9 mouse cellular contexts compared by ENCODE assay signal in genomic region chr13:106876278-106876677, GRCm38 (mm10).
DNase-seq lines count a peak whose midpoint lies in the region; ATAC-seq and TF ChIP-seq lines count a peak whose summit lies in the region.
"Had no signal": no experiment of that assay in that cellular context is flagged by ENCODE, and none has a peak within 500 bp of the region (broad histone marks: within the 10 kb centered on the region; RNA-seq: fewer than 3 reads in every experiment).

No protein-coding gene starts in this region.

- no peak overlapping the region for H3K4me2 ChIP-seq in lung, embryonic 14.5 days

- ATAC-seq in lung, embryonic 14.5 days (ENCODE audit: insufficient read depth) = no peak
- ATAC-seq in megakaryocyte progenitor cell, adult 5-6 weeks (replicated peaks; ENCODE audit: poor library complexity) = peak; percentile 98

- no peak overlapping the region for H3K9ac ChIP-seq in lung, embryonic 14.5 days

- H3K9me3 ChIP-seq in lung, embryonic 14.5 days (ENCODE audit: low read depth, low read length) = no peaks in the 10 kb centered on the region

- peak; percentile 37 for TF ChIP-seq CTCF in lung, embryonic 14.5 days (IDR thresholded peaks at IDR 0.05; ENCODE audit: low read depth)
- TF ChIP-seq CTCF in bone marrow macrophage, adult 2 months (IDR thresholded peaks at IDR 0.05; ENCODE audit: low read depth, low read length) = peak; percentile 20; the same call in 1 of the 2 replicates

- DNase-seq in adrenal gland, postnatal 14 days = peak; percentile 18
- DNase-seq in adrenal gland, adult 18-20 months (ENCODE audit: low spot score in 2 of 2) = no peak
- peak; percentile 7 for DNase-seq in lung, embryonic 14.5 days
- no peak for DNase-seq in lung, postnatal 25 days (ENCODE audit: low spot score)
- DNase-seq in cerebellum, postnatal 36 days = no peak
- no peak for DNase-seq in ovary, postnatal 14 days (ENCODE audit: low spot score)
- DNase-seq: cerebellum, adult 8-10 months had no signal

- TF ChIP-seq POLR2A in bone marrow macrophage, adult 2 months (IDR thresholded peaks at IDR 0.05; ENCODE audit: borderline replicate concordance, low read depth, low read length) = no peak

- no peak overlapping the region for H3K27ac ChIP-seq in lung, embryonic 14.5 days (ENCODE audit: low read depth)
- no peak overlapping the region for H3K27ac ChIP-seq in bone marrow macrophage, adult 2 months (ENCODE audit: insufficient read depth, low read depth, low read length)

- no peaks in the 10 kb centered on the region for H3K27me3 ChIP-seq in lung, embryonic 14.5 days (ENCODE audit: insufficient read depth, low read length)

- H3K4me3 ChIP-seq in lung, embryonic 14.5 days (ENCODE audit: low read depth, low read length) = no peak overlapping the region
- no peak overlapping the region for H3K4me3 ChIP-seq in bone marrow macrophage, adult 2 months (ENCODE audit: insufficient read depth, low read length)

- WGBS in lung, embryonic 14.5 days = 89% methylated on average over 1 of the region's 1 CpGs

- no peaks in the 10 kb centered on the region for H3K4me1 ChIP-seq in lung, embryonic 14.5 days (ENCODE audit: insufficient read depth)
- peaks cover 3% of the 10 kb centered on the region; the same call in 1 of the 2 replicates for H3K4me1 ChIP-seq in bone marrow macrophage, adult 2 months (ENCODE audit: control insufficient read depth, insufficient read depth, low read length)

- H3K36me3 ChIP-seq in lung, embryonic 14.5 days (ENCODE audit: insufficient read depth) = peaks cover 27% of the 10 kb centered on the region

Comparison
In these comparisons a context has a peak if more than half of its experiments do, and no peak if none do; other contexts are left out.
1. DNase-seq: peak in adrenal gland, postnatal 14 days (single experiment) and lung, embryonic 14.5 days (single experiment); none in adrenal gland, adult 18-20 months (0 of 2), lung, postnatal 25 days (single experiment), cerebellum, postnatal 36 days (0 of 2) and ovary, postnatal 14 days (single experiment).